Mouse (Mus musculus): ENCODE results near the gene Gm17949. TPM values are rescaled to one million over a fixed set of nuclear protein-coding genes. Genes with fewer than 3 reads are reported as not detected.

The Gm17949 gene
- polyA plus RNA-seq, 1 experiment from 2014 or later, result 0.24 TPM

DNA sequence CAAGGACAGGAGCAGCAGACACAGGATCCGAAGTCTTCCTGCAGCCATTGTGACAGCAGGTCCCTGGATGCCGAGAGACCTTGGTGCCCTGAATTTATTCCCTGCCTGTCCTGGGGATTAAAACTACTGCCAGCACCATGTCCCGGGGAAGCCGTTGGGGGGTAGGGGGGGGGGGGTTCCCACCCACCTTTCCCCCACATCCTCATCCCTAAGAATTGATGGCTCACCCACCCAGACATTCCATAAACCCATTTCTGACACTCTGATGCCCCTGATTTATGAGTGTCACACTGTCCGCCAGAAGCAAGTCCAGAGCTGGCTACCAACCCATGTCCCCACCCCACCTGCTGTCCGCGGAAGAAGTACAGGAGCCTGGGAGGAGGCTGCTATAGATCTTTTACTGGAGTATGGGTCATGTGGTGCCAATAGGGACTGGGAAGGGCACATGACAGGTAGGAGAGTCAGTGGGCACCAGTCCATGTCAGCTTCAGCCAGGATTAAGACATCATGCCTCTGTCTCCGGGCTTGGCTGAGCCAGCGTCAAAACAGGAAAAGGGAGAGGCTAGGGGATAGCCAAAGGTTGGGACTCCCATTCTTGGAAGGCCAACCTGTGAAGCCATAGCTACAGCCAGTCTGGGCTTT lies 11.2 kb upstream of the Gm17949 start, which contains the start of gene Pspn:
TSS of gene Pspn (minus strand) at position 51 of the 642 bp plus-strand sequence.
- Histone ChIP-seq H3K4me1 (ENCODE audit: control insufficient read depth, insufficient read depth, low read length) (peaks cover 8% of the 10 kb centered on the region), H3K9ac (ENCODE audit: low read depth, low read length) (no peak within 1 kb of the TSS), H3K4me2 (replicated peaks; ENCODE audit: low read depth, low read length) (no peak within 1 kb of the TSS), H3K27ac (ENCODE audit: low read depth, low read length) (no peak within 1 kb of the TSS), H3K4me3 (ENCODE audit: low read length) (no peak within 1 kb of the TSS), H3K9me3 (ENCODE audit: control insufficient read depth, low read length) (no peaks in the 10 kb centered on the region), H3K27me3 (ENCODE audit: control insufficient read depth, insufficient read depth, low read length) (no peaks in the 10 kb centered on the region), H3K36me3 (ENCODE audit: control insufficient read depth, insufficient read depth, low read length) (peaks cover 59% of the 10 kb centered on the region)
- no peak for ATAC-seq (ENCODE audit: low FRiP score, low TSS enrichment)
- 85% methylated on average over 9 of the region's 9 CpGs for WGBS

DNA sequence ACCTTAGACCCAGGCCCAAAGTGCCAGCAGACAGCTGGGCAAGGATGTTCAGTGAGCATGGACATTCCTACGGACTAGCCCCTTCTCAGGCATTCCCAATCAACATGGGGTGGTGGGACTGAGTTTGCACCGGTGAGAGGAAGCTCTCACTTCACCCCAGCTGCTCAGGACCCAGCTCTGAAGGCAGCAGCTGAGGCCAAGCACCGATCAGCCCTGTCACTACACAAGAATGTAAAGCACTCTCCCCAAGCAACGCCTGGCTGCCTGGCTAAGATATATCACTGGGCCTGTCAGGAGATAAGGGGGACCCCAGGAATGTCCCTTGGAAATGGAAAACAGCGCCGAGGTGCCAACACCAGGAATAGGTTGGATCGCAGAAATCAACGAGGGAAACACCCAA lies 10.0 kb upstream of the Gm17949 start:
- H3K4me3 ChIP-seq (ENCODE audit: low read length), result no peak overlapping the region
- peaks cover 8% of the 10 kb centered on the region for H3K4me1 ChIP-seq (ENCODE audit: control insufficient read depth, insufficient read depth, low read length)
- no peak overlapping the region for H3K9ac ChIP-seq (ENCODE audit: low read depth, low read length)
- H3K9me3 ChIP-seq (ENCODE audit: control insufficient read depth, low read length), result no peaks in the 10 kb centered on the region
- 71% methylated on average over 8 of the region's 8 CpGs for WGBS
- H3K27ac ChIP-seq (ENCODE audit: low read depth, low read length), result no peak overlapping the region
- H3K4me2 ChIP-seq (replicated peaks; ENCODE audit: low read depth, low read length), result no peak overlapping the region
- no peak for ATAC-seq (ENCODE audit: low FRiP score, low TSS enrichment)
- H3K36me3 ChIP-seq (ENCODE audit: control insufficient read depth, insufficient read depth, low read length), result peaks cover 59% of the 10 kb centered on the region
- no peaks in the 10 kb centered on the region for H3K27me3 ChIP-seq (ENCODE audit: control insufficient read depth, insufficient read depth, low read length)

DNA sequence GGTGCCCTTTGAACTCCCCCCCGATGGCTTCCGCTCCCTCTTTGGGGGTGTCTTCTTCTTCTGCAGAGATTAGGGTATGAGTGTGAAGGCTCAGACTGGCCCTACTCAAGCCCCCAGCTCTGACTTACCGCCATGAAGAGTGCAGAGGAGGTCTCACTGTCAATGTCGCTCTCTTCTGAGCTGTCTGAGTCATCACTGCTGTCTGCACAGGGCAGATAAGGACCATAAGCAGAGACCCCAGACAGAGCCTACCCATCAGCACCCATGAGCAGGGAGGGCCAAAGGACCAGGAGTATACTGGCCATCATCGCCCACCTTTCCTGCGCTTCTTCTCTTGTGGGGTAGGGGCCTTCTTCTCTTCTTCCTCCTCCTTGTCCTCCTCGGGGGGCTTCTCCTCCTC lies 7.3 kb upstream of the Gm17949 start:
- Histone ChIP-seq H3K4me3 (ENCODE audit: low read length) (no peak overlapping the region), H3K27ac (ENCODE audit: low read depth, low read length) (no peak overlapping the region), H3K9me3 (ENCODE audit: control insufficient read depth, low read length) (no peaks in the 10 kb centered on the region), H3K9ac (ENCODE audit: low read depth, low read length) (no peak overlapping the region), H3K4me2 (replicated peaks; ENCODE audit: low read depth, low read length) (no peak overlapping the region), H3K36me3 (ENCODE audit: control insufficient read depth, insufficient read depth, low read length) (peaks cover 74% of the 10 kb centered on the region), H3K27me3 (ENCODE audit: control insufficient read depth, insufficient read depth, low read length) (no peaks in the 10 kb centered on the region), H3K4me1 (ENCODE audit: control insufficient read depth, insufficient read depth, low read length) (no peaks in the 10 kb centered on the region)
- 87% methylated on average over 7 of the region's 7 CpGs for WGBS
- no peak for ATAC-seq (ENCODE audit: low FRiP score, low TSS enrichment)

DNA sequence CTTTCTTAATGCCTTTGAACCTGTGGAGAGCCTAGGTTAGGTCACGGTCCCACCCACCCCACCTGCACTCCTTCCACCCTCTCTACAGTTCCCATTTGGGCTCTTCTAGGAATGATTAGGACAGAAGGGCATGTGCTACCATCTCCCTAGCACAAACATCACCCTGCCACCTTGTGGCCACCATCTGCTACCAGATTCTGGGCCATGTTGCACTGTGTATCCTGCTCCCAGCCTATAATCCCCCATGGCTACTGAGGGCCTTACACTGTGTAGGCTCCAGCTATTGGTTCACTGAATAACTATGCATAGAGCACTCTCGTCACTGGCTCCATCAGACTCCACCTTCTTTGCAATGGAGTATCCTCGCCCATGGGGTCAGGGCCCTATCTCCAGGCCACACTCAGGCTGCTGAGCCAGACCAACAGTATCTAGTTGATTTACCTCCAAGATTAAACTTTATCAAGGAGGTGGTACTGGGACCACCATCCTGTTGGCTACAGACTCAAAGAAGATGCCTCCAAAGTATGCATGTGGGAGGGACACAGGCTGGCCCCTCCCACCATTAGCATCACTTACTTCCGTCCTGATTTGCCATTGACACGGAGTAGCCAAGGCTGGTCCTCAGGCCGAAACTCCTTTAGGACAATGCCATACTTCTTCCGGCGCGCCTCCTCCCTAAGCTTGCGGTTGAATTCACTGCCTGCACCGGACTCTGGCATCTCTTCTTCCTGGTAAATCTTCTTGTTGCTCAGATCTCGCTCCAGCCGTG lies 3.9 kb upstream of the Gm17949 start:
- peaks cover 68% of the 10 kb centered on the region for H3K36me3 ChIP-seq (ENCODE audit: control insufficient read depth, insufficient read depth, low read length)
- H3K4me3 ChIP-seq (ENCODE audit: low read length), result no peak overlapping the region
- H3K27me3 ChIP-seq (ENCODE audit: control insufficient read depth, insufficient read depth, low read length), result no peaks in the 10 kb centered on the region
- no peak overlapping the region for H3K9ac ChIP-seq (ENCODE audit: low read depth, low read length)
- H3K4me1 ChIP-seq (ENCODE audit: control insufficient read depth, insufficient read depth, low read length), result peaks cover 9% of the 10 kb centered on the region; the same call in 1 of the 2 replicates
- no peaks in the 10 kb centered on the region for H3K9me3 ChIP-seq (ENCODE audit: control insufficient read depth, low read length)
- H3K4me2 ChIP-seq (replicated peaks; ENCODE audit: low read depth, low read length), result no peak overlapping the region
- no peak overlapping the region for H3K27ac ChIP-seq (ENCODE audit: low read depth, low read length)
- WGBS, result 91% methylated on average over 13 of the region's 13 CpGs
- ATAC-seq (ENCODE audit: low FRiP score, low TSS enrichment), result no peak

DNA sequence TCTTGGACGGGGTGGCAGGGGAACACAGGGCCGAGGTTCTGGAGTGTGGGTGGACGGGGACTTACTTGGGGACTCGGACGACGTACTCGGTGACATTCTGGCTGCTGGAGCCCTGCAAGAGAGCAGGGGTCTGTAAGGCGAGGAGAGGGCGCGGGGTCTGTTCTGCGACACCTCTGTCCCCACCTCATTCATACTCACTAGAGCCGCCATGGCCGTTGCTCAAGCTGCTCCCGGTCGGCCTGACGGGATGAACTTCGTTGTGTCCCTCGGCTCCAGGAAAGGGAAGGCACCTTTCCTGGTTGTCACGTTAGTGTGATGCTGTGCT lies 396 bp upstream of the Gm17949 start:
- peak; percentile 57 for ATAC-seq (ENCODE audit: low FRiP score, low TSS enrichment)
- 0% methylated on average over 19 of the region's 19 CpGs for WGBS

DNA sequence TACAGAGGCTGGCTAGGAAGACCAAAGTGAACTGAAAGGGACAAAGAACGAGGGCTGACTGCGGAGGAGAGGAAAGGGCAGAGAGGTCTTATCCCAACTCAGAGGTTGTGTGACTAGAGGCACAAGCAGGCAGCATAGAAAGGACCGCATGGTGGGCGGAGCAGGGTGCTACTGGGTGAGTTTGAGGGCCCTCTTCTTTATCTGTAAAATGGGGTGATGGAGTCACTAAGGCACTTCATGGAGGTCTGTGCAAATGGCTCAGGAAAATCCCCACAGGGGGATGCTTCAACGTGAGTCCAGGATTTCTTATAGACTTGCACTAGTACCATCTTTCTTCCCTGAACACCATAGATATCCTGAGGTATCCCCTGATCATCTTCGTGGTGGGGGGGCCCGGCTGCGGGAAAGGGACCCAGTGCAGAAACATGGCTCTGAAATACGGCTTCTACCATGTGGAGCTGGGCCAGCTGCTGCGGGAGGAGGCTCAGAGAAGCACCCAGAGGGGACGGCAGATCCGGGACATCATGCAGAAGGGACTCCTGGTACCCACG lies 1.1 kb downstream of the Gm17949 start:
- no peak; the same call in 1 of the 2 replicates for ATAC-seq (ENCODE audit: low FRiP score, low TSS enrichment)
- H3K4me2 ChIP-seq (replicated peaks; ENCODE audit: low read depth, low read length), result peak overlapping the region; percentile 74
- H3K36me3 ChIP-seq (ENCODE audit: control insufficient read depth, insufficient read depth, low read length), result peaks cover 20% of the 10 kb centered on the region
- no peaks in the 10 kb centered on the region for H3K9me3 ChIP-seq (ENCODE audit: control insufficient read depth, low read length)
- peak overlapping the region; percentile 74; the same call in 1 of the 2 replicates for H3K9ac ChIP-seq (ENCODE audit: low read depth, low read length)
- H3K4me3 ChIP-seq (ENCODE audit: low read length), result peak overlapping the region; percentile 86
- no peaks in the 10 kb centered on the region for H3K27me3 ChIP-seq (ENCODE audit: control insufficient read depth, insufficient read depth, low read length)
- peak overlapping the region; percentile 74 for H3K27ac ChIP-seq (ENCODE audit: low read depth, low read length)
- H3K4me1 ChIP-seq (ENCODE audit: control insufficient read depth, insufficient read depth, low read length), result peaks cover 12% of the 10 kb centered on the region; the same call in 1 of the 2 replicates
- 69% methylated on average over 13 of the region's 13 CpGs for WGBS

More for the DNA sequence above, 396 bp upstream of the Gm17949 start:
- H3K27me3 ChIP-seq (ENCODE audit: control insufficient read depth, insufficient read depth, low read length), result no peaks in the 10 kb centered on the region
- H3K4me3 ChIP-seq (ENCODE audit: low read length), result peak overlapping the region; percentile 86
- no peaks in the 10 kb centered on the region for H3K9me3 ChIP-seq (ENCODE audit: control insufficient read depth, low read length)
- H3K4me2 ChIP-seq (replicated peaks; ENCODE audit: low read depth, low read length), result peak overlapping the region; percentile 91
- H3K9ac ChIP-seq (ENCODE audit: low read depth, low read length), result peak overlapping the region; percentile 87
- H3K27ac ChIP-seq (ENCODE audit: low read depth, low read length), result peak overlapping the region; percentile 55; the same call in 1 of the 2 replicates
- peaks cover 12% of the 10 kb centered on the region; the same call in 1 of the 2 replicates for H3K4me1 ChIP-seq (ENCODE audit: control insufficient read depth, insufficient read depth, low read length)
- H3K36me3 ChIP-seq (ENCODE audit: control insufficient read depth, insufficient read depth, low read length), result peaks cover 35% of the 10 kb centered on the region

DNA sequence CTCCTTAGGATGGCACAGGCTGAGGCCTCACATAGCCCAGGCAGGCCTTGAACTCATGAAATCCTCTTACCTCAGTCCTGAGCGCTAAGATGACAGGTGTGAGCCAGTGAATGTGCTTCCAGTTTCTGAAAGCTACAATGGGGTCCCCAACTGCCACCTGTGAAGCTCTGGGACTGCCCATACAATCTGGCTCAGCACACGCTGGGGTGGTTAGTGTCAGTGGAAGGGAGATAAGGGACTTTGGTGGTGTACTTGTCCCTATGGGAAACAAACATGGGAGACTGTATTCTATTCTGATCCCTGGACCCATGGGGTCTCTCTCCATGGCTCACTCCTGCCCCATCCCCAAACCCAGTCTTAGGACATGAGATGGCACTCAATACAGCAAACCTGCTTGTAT lies 8.4 kb downstream of the Gm17949 start:
- Histone ChIP-seq H3K4me1 (ENCODE audit: control insufficient read depth, insufficient read depth, low read length) (no peaks in the 10 kb centered on the region), H3K4me2 (replicated peaks; ENCODE audit: low read depth, low read length) (no peak overlapping the region), H3K27ac (ENCODE audit: low read depth, low read length) (no peak overlapping the region), H3K9ac (ENCODE audit: low read depth, low read length) (no peak overlapping the region), H3K27me3 (ENCODE audit: control insufficient read depth, insufficient read depth, low read length) (no peaks in the 10 kb centered on the region), H3K36me3 (ENCODE audit: control insufficient read depth, insufficient read depth, low read length) (peaks cover 48% of the 10 kb centered on the region), H3K9me3 (ENCODE audit: control insufficient read depth, low read length) (no peaks in the 10 kb centered on the region), H3K4me3 (ENCODE audit: low read length) (no peak overlapping the region)
- 88% methylated on average over 2 of the region's 2 CpGs for WGBS
- ATAC-seq (ENCODE audit: low FRiP score, low TSS enrichment), result no peak

DNA sequence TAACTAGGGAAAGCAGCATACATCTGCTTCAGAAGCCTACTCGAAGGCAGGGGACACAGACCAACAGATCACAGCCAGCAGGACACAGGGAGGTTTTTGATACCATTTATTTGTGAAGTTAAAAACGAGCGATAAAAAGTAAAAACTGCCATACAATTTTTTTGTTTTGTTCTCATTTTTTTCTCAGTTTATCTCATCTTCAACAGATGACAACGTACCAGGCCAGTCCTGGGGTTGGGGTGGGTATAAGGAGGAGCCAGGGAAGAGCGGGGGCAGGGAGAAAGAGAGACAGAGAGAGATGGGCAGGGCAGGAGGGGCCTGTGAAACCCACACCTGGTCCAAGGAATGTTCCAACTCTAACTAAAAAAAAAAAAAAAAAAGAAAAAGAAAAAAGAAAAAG lies 9.7 kb downstream of the Gm17949 start:
- Histone ChIP-seq H3K36me3 (ENCODE audit: control insufficient read depth, insufficient read depth, low read length) (peaks cover 61% of the 10 kb centered on the region), H3K4me1 (ENCODE audit: control insufficient read depth, insufficient read depth, low read length) (no peaks in the 10 kb centered on the region), H3K9ac (ENCODE audit: low read depth, low read length) (no peak overlapping the region), H3K9me3 (ENCODE audit: control insufficient read depth, low read length) (no peaks in the 10 kb centered on the region), H3K27me3 (ENCODE audit: control insufficient read depth, insufficient read depth, low read length) (no peaks in the 10 kb centered on the region), H3K4me3 (ENCODE audit: low read length) (no peak overlapping the region), H3K27ac (ENCODE audit: low read depth, low read length) (no peak overlapping the region), H3K4me2 (replicated peaks; ENCODE audit: low read depth, low read length) (no peak overlapping the region)
- WGBS, result 90% methylated on average over 5 of the region's 5 CpGs
- no peak for ATAC-seq (ENCODE audit: low FRiP score, low TSS enrichment)

DNA sequence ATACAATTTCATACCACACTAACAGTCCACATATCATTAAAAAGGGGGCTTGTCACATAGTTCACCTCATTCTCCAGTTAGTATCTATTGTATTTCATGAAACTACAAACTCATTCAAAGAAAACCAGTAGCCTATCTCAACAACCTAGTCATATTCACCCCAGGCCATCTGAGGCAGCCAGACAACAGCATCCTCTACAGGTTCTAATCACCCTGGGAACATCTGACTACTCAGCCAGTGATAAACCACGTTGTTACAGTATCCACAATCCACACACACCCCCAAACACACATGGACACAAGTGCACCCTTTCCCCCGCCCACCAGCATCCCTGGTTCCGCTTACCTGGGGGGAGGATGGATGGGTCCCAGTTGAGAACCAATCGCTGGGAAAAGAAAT lies 16.2 kb downstream of the Gm17949 start:
- no peak overlapping the region for H3K27ac ChIP-seq (ENCODE audit: low read depth, low read length)
- H3K9ac ChIP-seq (ENCODE audit: low read depth, low read length), result no peak overlapping the region
- peaks cover 67% of the 10 kb centered on the region for H3K36me3 ChIP-seq (ENCODE audit: control insufficient read depth, insufficient read depth, low read length)
- no peak for ATAC-seq (ENCODE audit: low FRiP score, low TSS enrichment)
- H3K4me2 ChIP-seq (replicated peaks; ENCODE audit: low read depth, low read length), result no peak overlapping the region
- no peak overlapping the region for H3K4me3 ChIP-seq (ENCODE audit: low read length)
- peaks cover 14% of the 10 kb centered on the region for H3K4me1 ChIP-seq (ENCODE audit: control insufficient read depth, insufficient read depth, low read length)
- no peaks in the 10 kb centered on the region for H3K27me3 ChIP-seq (ENCODE audit: control insufficient read depth, insufficient read depth, low read length)
- WGBS, result 83% methylated on average over 4 of the region's 4 CpGs
- no peaks in the 10 kb centered on the region for H3K9me3 ChIP-seq (ENCODE audit: control insufficient read depth, low read length)
